Mouse (Mus musculus): ENCODE results near the gene Lpp.

Lpp gene

GRCm38 (mm10) chr16:24655116-24655515, 261.8 kb downstream of the Lpp start:
- no peak for DNase-seq (ENCODE audit: extremely low spot score, low read depth, low spot score)

GRCm38 (mm10) chr16:24656026-24656425, 262.7 kb downstream of the Lpp start:
- DNase-seq (ENCODE audit: extremely low spot score, low read depth, low spot score), result no peak

DNA sequence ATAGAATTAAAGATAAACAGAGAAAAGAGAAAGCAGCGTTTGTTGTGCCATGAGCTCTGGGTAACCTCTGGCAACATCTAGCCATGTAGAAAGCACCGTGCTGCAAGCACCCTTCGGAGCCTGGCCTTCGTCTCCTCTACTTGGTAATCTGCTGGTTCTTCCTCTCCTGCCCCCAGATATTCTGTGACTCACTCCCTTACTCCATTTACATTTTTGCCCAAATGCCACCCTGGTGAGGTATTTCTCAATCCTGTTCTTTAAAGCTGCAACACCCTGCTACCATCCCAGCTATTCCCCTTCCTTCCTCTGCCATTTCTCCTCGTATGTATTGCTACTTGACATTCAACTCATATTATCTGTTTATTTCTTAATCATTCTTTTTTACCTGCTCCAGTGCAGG, 263.4 kb downstream of the Lpp start:
- no peak for DNase-seq (ENCODE audit: extremely low spot score, low read depth, low spot score)

- no peak for DNase-seq (ENCODE audit: extremely low spot score, low read depth, low spot score)
Observed at GRCm38 (mm10) chr16:24659049-24659448, 265.7 kb downstream of the Lpp start.

- DNase-seq (ENCODE audit: extremely low spot score, low read depth, low spot score), result no peak
Observed at GRCm38 (mm10) chr16:24664131-24664530, 270.8 kb downstream of the Lpp start.

DNA sequence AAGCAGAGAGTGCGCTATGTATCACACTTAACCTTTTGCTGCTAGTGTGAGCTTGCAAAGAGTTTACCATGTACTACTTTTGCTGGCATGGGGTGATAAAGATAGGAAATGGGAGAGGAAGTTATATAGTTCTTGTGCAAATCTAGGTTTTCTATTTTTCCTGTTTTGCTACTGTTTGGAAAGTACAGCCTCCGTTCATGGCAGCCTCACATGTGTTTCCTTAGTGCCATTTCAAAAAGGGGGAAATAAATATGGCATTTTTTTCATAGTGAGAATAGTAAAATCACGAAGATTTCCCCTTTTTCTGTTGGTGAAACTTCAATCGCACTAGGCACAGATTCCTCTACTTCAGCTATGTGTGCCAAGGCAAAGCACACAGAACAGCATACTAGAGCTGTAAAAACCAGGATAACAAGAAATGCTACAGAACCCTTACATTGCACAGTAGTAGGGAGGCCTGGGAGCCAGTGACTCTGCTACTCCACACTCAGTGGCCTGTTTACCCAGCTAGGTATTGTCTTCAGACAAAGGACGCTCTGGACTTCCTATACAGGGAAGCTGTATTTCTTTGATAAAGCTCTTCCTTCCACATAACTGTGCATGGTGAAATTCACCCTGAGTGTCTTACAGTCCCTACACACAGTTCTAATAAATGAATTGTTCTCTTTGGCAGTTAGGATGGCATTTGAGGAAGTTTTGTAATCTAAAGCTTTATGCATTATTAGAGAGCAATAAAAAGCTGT, 276.6 kb downstream of the Lpp start:
- no peak for DNase-seq (ENCODE audit: extremely low spot score, low read depth, low spot score)

- no peak for DNase-seq (ENCODE audit: extremely low spot score, low read depth, low spot score)
Observed at GRCm38 (mm10) chr16:24678942-24679341, 285.6 kb downstream of the Lpp start.

DNA sequence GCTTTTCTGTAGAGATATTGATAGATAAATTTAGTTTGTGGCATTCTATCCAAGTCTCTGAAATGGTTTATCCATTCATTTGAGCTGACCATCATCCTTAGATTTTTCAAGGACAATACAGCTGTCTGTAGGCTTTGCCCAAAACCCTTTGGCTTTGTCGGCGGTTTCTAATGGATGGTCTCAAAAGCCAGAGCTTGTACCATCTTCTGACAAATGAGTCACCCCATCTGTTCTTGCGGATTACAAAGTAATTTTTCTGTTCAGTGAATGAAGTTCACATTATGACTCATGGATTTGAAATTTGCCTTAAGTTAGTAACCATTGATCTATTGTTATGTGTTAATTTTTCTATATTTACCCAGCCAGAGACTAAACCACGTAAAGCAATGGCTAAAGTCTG, 301.8 kb downstream of the Lpp start:
- no peak for DNase-seq (ENCODE audit: extremely low spot score, low read depth, low spot score)

DNA sequence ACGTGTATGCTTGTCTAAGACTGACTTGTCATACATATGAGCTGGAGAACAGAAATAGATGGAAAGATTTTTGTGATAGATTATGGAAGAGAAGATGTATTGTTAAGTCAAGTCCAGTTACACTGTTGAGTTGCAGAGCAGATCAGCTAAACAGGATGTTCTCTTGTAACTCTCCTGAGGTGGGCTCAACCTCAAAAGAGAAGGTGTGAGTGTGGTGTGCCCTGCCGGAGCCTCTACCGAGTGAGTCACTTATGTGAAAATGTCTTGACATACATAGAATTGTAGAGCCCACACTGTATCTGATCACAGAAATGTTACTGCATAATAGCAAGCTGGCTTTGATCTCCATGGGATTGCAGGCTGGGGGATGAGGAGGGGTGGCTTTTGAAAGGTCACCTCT, 310.9 kb downstream of the Lpp start:
- DNase-seq (ENCODE audit: extremely low spot score, low read depth, low spot score), result no peak

GRCm38 (mm10) chr16:24723641-24724040, 330.3 kb downstream of the Lpp start:
- DNase-seq (ENCODE audit: extremely low spot score, low read depth, low spot score), result no peak

DNA sequence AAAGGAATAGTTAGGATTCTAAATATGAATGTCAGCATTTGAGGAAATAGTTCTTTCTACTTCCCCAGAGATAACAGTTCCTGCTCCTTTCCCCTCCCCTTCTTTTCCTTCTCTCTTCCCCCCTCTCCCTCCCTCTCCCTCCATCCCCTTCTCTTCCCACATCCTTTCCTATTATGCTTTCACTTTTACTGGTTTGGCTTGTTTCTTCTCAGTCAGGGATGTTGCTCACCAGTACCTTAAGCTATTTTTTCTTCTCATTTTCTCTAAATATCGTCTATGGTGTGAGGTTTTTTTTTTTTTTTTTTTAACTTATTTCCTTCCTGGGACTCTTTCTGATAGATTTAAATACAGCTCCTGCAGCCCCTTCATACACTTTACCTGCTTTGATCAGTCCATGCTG, 339.4 kb downstream of the Lpp start:
- DNase-seq (ENCODE audit: extremely low spot score, low read depth, low spot score), result no peak

DNA sequence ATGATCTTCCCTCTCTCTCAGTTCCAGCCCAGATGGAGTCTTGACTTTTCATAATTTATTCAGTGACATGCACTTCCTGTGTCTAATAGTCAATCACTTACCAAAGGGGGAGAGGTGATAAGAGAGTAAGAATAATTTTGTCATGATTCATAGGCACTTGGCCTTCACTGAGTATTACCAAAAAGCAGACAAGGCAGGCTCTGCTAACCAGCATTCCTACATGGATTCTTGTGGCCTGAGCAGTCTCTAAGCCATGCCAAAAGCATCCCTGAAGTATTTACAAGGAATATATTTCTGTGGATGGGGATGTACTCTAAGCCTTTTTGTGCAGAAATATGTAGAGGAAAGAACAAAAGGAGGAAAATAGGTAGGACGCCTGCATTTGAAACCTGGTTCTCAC, 340.0 kb downstream of the Lpp start:
- no peak for DNase-seq (ENCODE audit: extremely low spot score, low read depth, low spot score)

- DNase-seq (ENCODE audit: extremely low spot score, low read depth, low spot score), result no peak
Observed at GRCm38 (mm10) chr16:24735754-24736153, 342.4 kb downstream of the Lpp start.

- no peak for DNase-seq (ENCODE audit: extremely low spot score, low read depth, low spot score)
Observed at GRCm38 (mm10) chr16:24737362-24738057, 344.2 kb downstream of the Lpp start.

DNA sequence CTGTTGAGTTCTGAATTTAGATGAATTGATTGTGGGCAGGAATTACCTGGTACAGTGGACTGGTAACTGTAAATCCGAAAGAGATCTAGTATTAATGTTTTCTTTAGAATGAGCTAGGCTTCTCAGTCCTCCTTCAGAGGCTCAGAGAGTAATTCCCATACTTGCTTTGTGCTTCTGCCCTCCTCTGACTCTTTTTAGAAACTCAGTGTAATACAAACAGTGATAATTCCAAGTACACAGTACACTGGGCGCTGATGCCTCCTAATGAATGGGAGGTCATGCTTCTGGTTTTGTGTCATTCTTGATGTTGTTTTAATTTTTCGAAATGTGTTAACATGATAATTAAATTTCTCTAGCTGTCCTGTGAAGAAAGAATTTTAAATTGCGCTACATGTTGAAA, 347.4 kb downstream of the Lpp start:
- no peak for DNase-seq (ENCODE audit: extremely low spot score, low read depth, low spot score)

DNA sequence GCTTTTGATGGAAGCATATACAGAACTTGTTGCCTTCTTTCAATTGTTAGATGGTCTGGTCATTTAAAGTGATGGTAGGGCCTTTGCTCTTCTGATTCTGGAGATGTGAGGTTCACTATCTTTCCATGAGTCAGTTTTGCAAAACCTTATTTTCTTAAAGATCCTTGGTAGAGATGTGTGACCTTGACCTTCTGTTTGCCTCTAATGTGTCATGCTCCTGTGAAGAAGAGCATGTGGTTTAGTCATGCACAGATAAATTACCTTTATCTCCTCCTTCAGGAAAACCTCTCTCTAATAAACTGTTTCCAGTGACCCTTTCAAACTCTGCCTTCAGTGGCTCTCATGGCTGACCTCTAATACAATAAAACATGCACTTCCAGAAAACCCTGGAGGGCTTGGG, 356.5 kb downstream of the Lpp start:
- no peak for DNase-seq (ENCODE audit: extremely low spot score, low read depth, low spot score)

DNA sequence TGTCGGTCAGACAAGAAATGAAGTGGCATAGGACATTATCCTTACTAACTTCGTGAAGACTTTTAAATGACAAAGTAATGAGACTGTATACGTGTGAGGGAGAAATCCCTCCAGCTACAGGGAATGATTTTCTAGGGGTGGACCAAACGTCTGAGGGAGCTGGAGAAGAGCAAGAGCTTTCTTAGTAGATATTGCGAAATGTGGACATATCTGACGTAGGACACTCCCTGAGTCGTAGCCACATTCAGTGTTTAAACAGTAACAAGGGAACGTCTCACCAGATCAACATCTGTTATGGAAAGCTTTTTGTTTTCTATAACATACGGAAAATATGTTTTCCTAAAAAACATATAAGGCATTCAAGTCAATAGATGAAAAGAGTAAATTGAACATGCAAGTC, 362.8 kb downstream of the Lpp start:
- DNase-seq (ENCODE audit: extremely low spot score, low read depth, low spot score), result no peak

DNA sequence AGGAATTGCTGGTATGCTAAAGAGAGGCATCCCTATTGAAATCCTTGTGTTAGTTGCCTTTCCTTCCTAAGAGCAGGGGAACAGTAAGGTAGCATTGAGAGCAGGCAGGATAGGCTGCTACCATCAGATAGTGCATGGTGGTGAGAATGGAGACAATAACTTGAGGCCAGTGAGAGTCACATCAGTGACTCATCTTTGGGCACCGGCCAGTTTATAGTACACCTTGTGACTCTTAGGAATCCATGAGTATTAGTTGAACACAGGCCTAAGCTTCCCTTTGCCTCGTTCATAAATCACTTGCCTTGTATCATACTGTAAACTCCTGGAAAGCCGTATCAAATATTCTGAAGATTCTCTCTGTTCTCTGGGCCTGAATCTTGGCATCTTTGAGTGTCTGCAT, 372.7 kb downstream of the Lpp start:
- no peak for DNase-seq (ENCODE audit: extremely low spot score, low read depth, low spot score)

- DNase-seq (ENCODE audit: extremely low spot score, low read depth, low spot score), result no peak
Observed at GRCm38 (mm10) chr16:24766596-24766995, 373.3 kb downstream of the Lpp start.

GRCm38 (mm10) chr16:24777053-24777452, 383.7 kb downstream of the Lpp start:
- no peak for DNase-seq (ENCODE audit: extremely low spot score, low read depth, low spot score)

- no peak for DNase-seq (ENCODE audit: extremely low spot score, low read depth, low spot score)
Observed at GRCm38 (mm10) chr16:24778432-24779274, 385.3 kb downstream of the Lpp start.

- no peak for DNase-seq (ENCODE audit: extremely low spot score, low read depth, low spot score)
Observed at GRCm38 (mm10) chr16:24780545-24780944, 387.2 kb downstream of the Lpp start.

All from hindlimb bud, embryonic 11.5 days (tissue).